Mouse (Mus musculus): ENCODE measurements around the gene Oaz1.

Gene Oaz1

GRCm38 (mm10) chr10:80845055-80845693 lies 18.7 kb downstream of the Oaz1 start:
- in situ Hi-C loops (cut with MboI) = no loop called here

- in situ Hi-C loops (cut with MboI) = no loop called here
Measured at GRCm38 (mm10) chr10:80845732-80846131, 19.3 kb downstream of the Oaz1 start.

GRCm38 (mm10) chr10:80848571-80848970 lies 22.1 kb downstream of the Oaz1 start:
- in situ Hi-C loops (cut with MboI) = no loop called here

- in situ Hi-C loops (cut with MboI) = no loop called here
Measured at GRCm38 (mm10) chr10:80854913-80855748, 28.7 kb downstream of the Oaz1 start, which contains the start of the genes Lsm7 and Sppl2b. Gene Lsm7 (minus strand): TSS chr10:80855209. Gene Sppl2b (plus strand): TSS chr10:80855275.

GRCm38 (mm10) chr10:80855749-80856073 lies 29.3 kb downstream of the Oaz1 start:
- in situ Hi-C loops (cut with MboI) = no loop called here

- in situ Hi-C loops (cut with MboI) = no loop called here
Measured at GRCm38 (mm10) chr10:80856267-80856666, 29.8 kb downstream of the Oaz1 start.

- in situ Hi-C loops (cut with MboI) = no loop called here
Measured at GRCm38 (mm10) chr10:80856908-80857307, 30.5 kb downstream of the Oaz1 start.

GRCm38 (mm10) chr10:80857386-80857785 lies 30.9 kb downstream of the Oaz1 start:
- in situ Hi-C loops (cut with MboI) = no loop called here

- in situ Hi-C loops (cut with MboI) = no loop called here
Measured at GRCm38 (mm10) chr10:80857848-80858247, 31.4 kb downstream of the Oaz1 start.

GRCm38 (mm10) chr10:80858350-80858935 lies 32.0 kb downstream of the Oaz1 start:
- in situ Hi-C loops (cut with MboI) = no loop called here

GRCm38 (mm10) chr10:80862305-80862704 lies 35.8 kb downstream of the Oaz1 start:
- in situ Hi-C loops (cut with MboI) = no loop called here

- in situ Hi-C loops (cut with MboI) = no loop called here
Measured at GRCm38 (mm10) chr10:80864446-80864845, 38.0 kb downstream of the Oaz1 start.

- in situ Hi-C loops (cut with MboI) = no loop called here
Measured at GRCm38 (mm10) chr10:80870993-80871392, 44.5 kb downstream of the Oaz1 start.

- in situ Hi-C loops (cut with MboI) = no loop called here
Measured at GRCm38 (mm10) chr10:80871581-80871980, 45.1 kb downstream of the Oaz1 start, which contains the start of gene Tmprss9. Gene Tmprss9 (plus strand): TSS chr10:80871848.

- in situ Hi-C loops (cut with MboI) = no loop called here
Measured at GRCm38 (mm10) chr10:80874035-80874434, 47.6 kb downstream of the Oaz1 start.

GRCm38 (mm10) chr10:80876028-80876427 lies 49.6 kb downstream of the Oaz1 start:
- in situ Hi-C loops (cut with MboI) = loop anchor here (5.0 kb wide), 1 partner anchor 54 kb away; no protein-coding TSS in a partner anchor

- in situ Hi-C loops (cut with MboI) = loop anchor here (5.0 kb wide), 1 partner anchor 54 kb away; no protein-coding TSS in a partner anchor
Measured at GRCm38 (mm10) chr10:80876594-80876993, 50.1 kb downstream of the Oaz1 start.

Data from mature B cell (primary cell).